18 mouse cellular contexts compared by ENCODE assay signal in the genomic region with DNA sequence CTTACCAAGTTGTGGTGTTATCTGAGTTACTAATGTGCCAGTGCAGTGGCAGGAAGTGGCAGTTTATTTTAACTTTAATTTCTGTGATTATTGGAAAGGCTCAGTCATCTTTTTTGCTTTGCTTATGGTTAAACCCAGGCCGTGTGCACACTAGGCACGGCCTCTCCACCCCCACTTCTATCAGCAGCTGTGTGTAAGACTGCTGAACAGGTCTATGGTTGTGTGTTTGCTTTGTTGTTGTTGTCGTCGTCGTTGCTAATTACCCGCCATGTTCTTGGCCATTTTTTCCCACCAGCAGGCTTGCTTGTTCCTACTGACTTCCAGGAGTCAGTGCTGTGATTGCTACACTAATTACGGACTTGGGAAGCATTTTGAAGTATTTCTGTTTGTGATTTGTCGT. TPM values are rescaled to one million over a fixed set of nuclear protein-coding genes. Genes with fewer than 3 reads are reported as not detected.
DNase-seq lines count a peak whose midpoint lies in the region; ATAC-seq and TF ChIP-seq lines count a peak whose summit lies in the region.
"Had no signal": no experiment of that assay in that cellular context is flagged by ENCODE, and none has a peak within 500 bp of the region (broad histone marks: within the 10 kb centered on the region; RNA-seq: fewer than 3 reads in every experiment).

No protein-coding gene starts in this region.

- no peak for TF ChIP-seq CTCF in brain, embryonic 14.5 days (IDR thresholded peaks at IDR 0.05; ENCODE audit: borderline replicate concordance, extremely low read depth, insufficient read depth, insufficient read length)

- TF ChIP-seq POLR2A in brain, embryonic 14.5 days (IDR thresholded peaks at IDR 0.05; ENCODE audit: borderline replicate concordance, extremely low read depth, insufficient read depth, insufficient read length, poor library complexity, severe bottlenecking): no peak

- H3K9ac ChIP-seq in hindbrain, embryonic 14.5 days: no peak overlapping the region
- H3K9ac ChIP-seq in hindbrain, embryonic 15.5 days: no peak overlapping the region
- no peak overlapping the region for H3K9ac ChIP-seq in hindbrain, embryonic 16.5 days (ENCODE audit: low read depth, low read length)
- H3K9ac ChIP-seq in kidney, embryonic 14.5 days (ENCODE audit: low read depth, low read length): no peak overlapping the region
- H3K9ac ChIP-seq: embryonic facial prominence, embryonic 12.5 days; forebrain, embryonic 13.5 days; forebrain, embryonic 15.5 days had no signal

- no peak overlapping the region for H3K4me3 ChIP-seq in hindbrain, embryonic 10.5 days
- H3K4me3 ChIP-seq in hindbrain, embryonic 14.5 days (replicated peaks; ENCODE audit: low read length): no peak overlapping the region
- no peak overlapping the region for H3K4me3 ChIP-seq in hindbrain, embryonic 15.5 days
- H3K4me3 ChIP-seq in hindbrain, embryonic 16.5 days (ENCODE audit: low read length): no peak overlapping the region
- H3K4me3 ChIP-seq in kidney, embryonic 14.5 days (ENCODE audit: low read length): no peak overlapping the region
- H3K4me3 ChIP-seq: embryonic facial prominence, embryonic 10.5 days; embryonic facial prominence, embryonic 12.5 days; forebrain, embryonic 13.5 days; forebrain, embryonic 15.5 days had no signal

- DNase-seq in hindbrain, embryonic 10.5 days (ENCODE audit: low spot score): no peak
- DNase-seq in hindbrain, embryonic 14.5 days (ENCODE audit: low spot score): no peak
- DNase-seq in brain, embryonic 14.5 days (ENCODE audit: low read depth): peak; percentile 20
- DNase-seq: adrenal gland, adult 2 months; adrenal gland, postnatal 10 days; adrenal gland, postnatal 25 days; cerebellum, adult 11-12 months; cerebellum, adult 2 months; cerebellum, adult 9-10 months; cerebellum, postnatal 10 days; cerebellum, postnatal 25 days had no signal

- ATAC-seq in hindbrain, embryonic 14.5 days (ENCODE audit: low FRiP score): no peak
- ATAC-seq in hindbrain, embryonic 15.5 days (ENCODE audit: low FRiP score, low read depth): no peak
- ATAC-seq in hindbrain, embryonic 16.5 days: no peak
- no peak for ATAC-seq in kidney, embryonic 14.5 days (ENCODE audit: low FRiP score, low TSS enrichment)
- ATAC-seq: forebrain, embryonic 13.5 days had no signal

- no peaks in the 10 kb centered on the region for H3K36me3 ChIP-seq in hindbrain, embryonic 10.5 days
- H3K36me3 ChIP-seq in hindbrain, embryonic 14.5 days (replicated peaks; ENCODE audit: control insufficient read depth, insufficient read depth): no peaks in the 10 kb centered on the region
- no peaks in the 10 kb centered on the region for H3K36me3 ChIP-seq in hindbrain, embryonic 15.5 days
- no peaks in the 10 kb centered on the region for H3K36me3 ChIP-seq in hindbrain, embryonic 16.5 days (ENCODE audit: control insufficient read depth, insufficient read depth, low read length)
- no peaks in the 10 kb centered on the region for H3K36me3 ChIP-seq in kidney, embryonic 14.5 days (ENCODE audit: control insufficient read depth, insufficient read depth, low read length)
- H3K36me3 ChIP-seq: embryonic facial prominence, embryonic 10.5 days; embryonic facial prominence, embryonic 12.5 days; forebrain, embryonic 15.5 days had no signal

- H3K9me3 ChIP-seq in hindbrain, embryonic 10.5 days: no peaks in the 10 kb centered on the region
- H3K9me3 ChIP-seq in hindbrain, embryonic 14.5 days (ENCODE audit: control insufficient read depth, low read length): no peaks in the 10 kb centered on the region
- no peaks in the 10 kb centered on the region for H3K9me3 ChIP-seq in hindbrain, embryonic 15.5 days
- H3K9me3 ChIP-seq in hindbrain, embryonic 16.5 days (ENCODE audit: control insufficient read depth, low read length): no peaks in the 10 kb centered on the region
- no peaks in the 10 kb centered on the region for H3K9me3 ChIP-seq in kidney, embryonic 14.5 days (ENCODE audit: control insufficient read depth, low read length)
- H3K9me3 ChIP-seq: embryonic facial prominence, embryonic 10.5 days; embryonic facial prominence, embryonic 12.5 days; forebrain, embryonic 13.5 days; forebrain, embryonic 15.5 days had no signal

- peak overlapping the region; percentile 62; the same call in 1 of the 2 replicates for H3K27ac ChIP-seq in hindbrain, embryonic 10.5 days
- no peak overlapping the region for H3K27ac ChIP-seq in hindbrain, embryonic 14.5 days
- H3K27ac ChIP-seq in hindbrain, embryonic 15.5 days (replicated peaks): 0 out of 2 replicates have a peak overlapping the region, but pooled peaks have one; percentile 8
- H3K27ac ChIP-seq in hindbrain, embryonic 16.5 days (ENCODE audit: low read depth, low read length): no peak overlapping the region
- H3K27ac ChIP-seq in kidney, embryonic 14.5 days (ENCODE audit: low read depth, low read length): no peak overlapping the region
- H3K27ac ChIP-seq: embryonic facial prominence, embryonic 12.5 days; forebrain, embryonic 13.5 days; forebrain, embryonic 15.5 days had no signal

- WGBS in hindbrain, embryonic 10.5 days: 78% methylated on average over 8 of the region's 8 CpGs
- WGBS in hindbrain, embryonic 14.5 days: 68% methylated on average over 8 of the region's 8 CpGs
- 67% methylated on average over 8 of the region's 8 CpGs for WGBS in hindbrain, embryonic 15.5 days
- 65% methylated on average over 8 of the region's 8 CpGs for WGBS in hindbrain, embryonic 16.5 days
- WGBS in kidney, embryonic 14.5 days: 88% methylated on average over 8 of the region's 8 CpGs

- no peak overlapping the region for H3K4me2 ChIP-seq in hindbrain, embryonic 14.5 days (replicated peaks)
- no peak overlapping the region for H3K4me2 ChIP-seq in hindbrain, embryonic 15.5 days
- H3K4me2 ChIP-seq in hindbrain, embryonic 16.5 days (ENCODE audit: low read length): no peak overlapping the region
- no peak overlapping the region for H3K4me2 ChIP-seq in kidney, embryonic 14.5 days (replicated peaks; ENCODE audit: low read depth, low read length)
- H3K4me2 ChIP-seq: embryonic facial prominence, embryonic 12.5 days; forebrain, embryonic 13.5 days; forebrain, embryonic 15.5 days had no signal

- peaks cover 18% of the 10 kb centered on the region for H3K4me1 ChIP-seq in hindbrain, embryonic 10.5 days (replicated peaks)
- peaks cover 3% of the 10 kb centered on the region; the same call in 1 of the 2 replicates for H3K4me1 ChIP-seq in hindbrain, embryonic 14.5 days (replicated peaks; ENCODE audit: control insufficient read depth, insufficient read depth, low read length)
- H3K4me1 ChIP-seq in hindbrain, embryonic 15.5 days (replicated peaks): no peaks in the 10 kb centered on the region
- no peaks in the 10 kb centered on the region for H3K4me1 ChIP-seq in hindbrain, embryonic 16.5 days (ENCODE audit: control insufficient read depth, insufficient read depth, low read depth, low read length)
- no peaks in the 10 kb centered on the region for H3K4me1 ChIP-seq in kidney, embryonic 14.5 days (ENCODE audit: control insufficient read depth, insufficient read depth, low read length)
- H3K4me1 ChIP-seq: forebrain, embryonic 13.5 days; forebrain, embryonic 15.5 days had no signal

- 0 out of 2 replicates have a peak, but pooled peaks cover 3% of the 10 kb centered on the region for H3K27me3 ChIP-seq in hindbrain, embryonic 10.5 days (ENCODE audit: insufficient read depth, poor library complexity, severe bottlenecking)
- H3K27me3 ChIP-seq in hindbrain, embryonic 14.5 days (ENCODE audit: control insufficient read depth, insufficient read depth, low read length): no peaks in the 10 kb centered on the region
- no peaks in the 10 kb centered on the region for H3K27me3 ChIP-seq in hindbrain, embryonic 15.5 days
- H3K27me3 ChIP-seq in hindbrain, embryonic 16.5 days (replicated peaks; ENCODE audit: control insufficient read depth, insufficient read depth, low read length): no peaks in the 10 kb centered on the region
- no peaks in the 10 kb centered on the region for H3K27me3 ChIP-seq in kidney, embryonic 14.5 days (ENCODE audit: control insufficient read depth, insufficient read depth, low read length)
- H3K27me3 ChIP-seq: embryonic facial prominence, embryonic 12.5 days; forebrain, embryonic 13.5 days; forebrain, embryonic 15.5 days had no signal

RNA-seq across cellular contexts. Expression of a gene that starts 48.1 kb away (rescaled TPM):
- 37.8 and 38.6 TPM in 2 replicates for polyA plus RNA-seq in hindbrain, embryonic 10.5 days (2016; fragmentation: Nextera tagmentation; extraction: Ambion mirVana)
- polyA plus RNA-seq in hindbrain, embryonic 14.5 days (2014; fragmentation: Nextera tagmentation; extraction: Ambion mirVana): 47.3 and 58.9 TPM in 2 replicates
- 46.7 and 56.4 TPM in 2 replicates for polyA plus RNA-seq in hindbrain, embryonic 15.5 days (2015; fragmentation: Nextera tagmentation; extraction: Ambion mirVana)
- polyA plus RNA-seq in hindbrain, embryonic 16.5 days (2015; fragmentation: Nextera tagmentation; extraction: Ambion mirVana): 51.2 and 67.9 TPM in 2 replicates
- polyA plus RNA-seq in brain, embryonic 14.5 days (2012; rRNA removed): 23.7 and 27.5 TPM in 2 replicates
- polyA plus RNA-seq in kidney, embryonic 14.5 days (2014; fragmentation: Nextera tagmentation; extraction: Ambion mirVana): 74.4 and 88.9 TPM in 2 replicates

RNA-seq across cellular contexts. Expression of a gene that starts 48.5 kb away (rescaled TPM):
- polyA plus RNA-seq in hindbrain, embryonic 10.5 days (2016; fragmentation: Nextera tagmentation; extraction: Ambion mirVana): 27.2 and 46.7 TPM in 2 replicates
- 20.2 and 22.5 TPM in 2 replicates for polyA plus RNA-seq in hindbrain, embryonic 14.5 days (2014; fragmentation: Nextera tagmentation; extraction: Ambion mirVana)
- 22.7 and 25.0 TPM in 2 replicates for polyA plus RNA-seq in hindbrain, embryonic 15.5 days (2015; fragmentation: Nextera tagmentation; extraction: Ambion mirVana)
- polyA plus RNA-seq in hindbrain, embryonic 16.5 days (2015; fragmentation: Nextera tagmentation; extraction: Ambion mirVana): 21.3 and 22.8 TPM in 2 replicates
- polyA plus RNA-seq in brain, embryonic 14.5 days (2012; rRNA removed): 9.3 and 12.9 TPM in 2 replicates
- 48.8 and 52.1 TPM in 2 replicates for polyA plus RNA-seq in kidney, embryonic 14.5 days (2014; fragmentation: Nextera tagmentation; extraction: Ambion mirVana)

Comparison
In these comparisons a context has a peak if more than half of its experiments do, and no peak if none do; other contexts are left out.
1. H3K27ac ChIP-seq: peak in hindbrain, embryonic 10.5 days (single experiment) and hindbrain, embryonic 15.5 days (single experiment); none in hindbrain, embryonic 14.5 days (single experiment), hindbrain, embryonic 16.5 days (single experiment) and kidney, embryonic 14.5 days (single experiment).